Mouse (Mus musculus): ENCODE results near the gene Galnt16. TPM values are rescaled to one million over a fixed set of nuclear protein-coding genes. Genes with fewer than 3 reads are reported as not detected.

Galnt16 gene
- polyA plus RNA-seq, 1 experiment from 2014 or later: 4.8 TPM

GRCm38 (mm10) chr12:80519621-80520332 lies 1.7 kb downstream of the Galnt16 start:
- no peaks in the 10 kb centered on the region for H3K9me3 ChIP-seq (ENCODE audit: low read depth, low read length)
- H3K36me3 ChIP-seq (ENCODE audit: insufficient read depth): no peaks in the 10 kb centered on the region
- peak overlapping the region; percentile 99 for H3K4me2 ChIP-seq
- ATAC-seq (ENCODE audit: insufficient read depth) (peak; percentile 29), DNase-seq (peak; percentile 74)
- H3K9ac ChIP-seq: peak overlapping the region; percentile 57
- H3K4me3 ChIP-seq (ENCODE audit: low read depth, low read length): peak overlapping the region; percentile 49
- H3K27ac ChIP-seq (ENCODE audit: low read depth): no peak overlapping the region
- 1% methylated on average over 43 of the region's 43 CpGs for WGBS
- no peaks in the 10 kb centered on the region for H3K4me1 ChIP-seq (ENCODE audit: insufficient read depth)
- peaks cover 51% of the 10 kb centered on the region for H3K27me3 ChIP-seq (ENCODE audit: insufficient read depth, low read length)
- peak; percentile 63 for TF ChIP-seq CTCF (IDR thresholded peaks at IDR 0.05; ENCODE audit: low read depth)

- no peak overlapping the region for H3K4me2 ChIP-seq
- no peak overlapping the region for H3K4me3 ChIP-seq (ENCODE audit: low read depth, low read length)
These were observed 3.9 kb downstream of the Galnt16 start for GRCm38 (mm10) chr12:80522006-80522405.

GRCm38 (mm10) chr12:80524276-80524921 lies 6.3 kb downstream of the Galnt16 start:
- Histone ChIP-seq H3K27ac (ENCODE audit: low read depth) (no peak overlapping the region), H3K9ac (no peak overlapping the region), H3K27me3 (ENCODE audit: insufficient read depth, low read length) (peaks cover 18% of the 10 kb centered on the region), H3K9me3 (ENCODE audit: low read depth, low read length) (no peaks in the 10 kb centered on the region), H3K36me3 (ENCODE audit: insufficient read depth) (no peaks in the 10 kb centered on the region), H3K4me3 (ENCODE audit: low read depth, low read length) (no peak overlapping the region), H3K4me1 (ENCODE audit: insufficient read depth) (no peaks in the 10 kb centered on the region), H3K4me2 (no peak overlapping the region)
- WGBS: 35% methylated on average over 12 of the region's 12 CpGs
- TF ChIP-seq CTCF (IDR thresholded peaks at IDR 0.05; ENCODE audit: low read depth): peak; percentile 36
- no peak for ATAC-seq (ENCODE audit: insufficient read depth)
- DNase-seq: peak; percentile 51

More at GRCm38 (mm10) chr12:80522006-80522405, 3.9 kb downstream of the Galnt16 start:
- no peak overlapping the region for H3K9ac ChIP-seq
- 61% methylated on average over 3 of the region's 3 CpGs for WGBS
- TF ChIP-seq CTCF (IDR thresholded peaks at IDR 0.05; ENCODE audit: low read depth): no peak
- H3K27ac ChIP-seq (ENCODE audit: low read depth): no peak overlapping the region
- no peaks in the 10 kb centered on the region for H3K4me1 ChIP-seq (ENCODE audit: insufficient read depth)
- H3K36me3 ChIP-seq (ENCODE audit: insufficient read depth): no peaks in the 10 kb centered on the region
- H3K9me3 ChIP-seq (ENCODE audit: low read depth, low read length): no peaks in the 10 kb centered on the region
- DNase-seq (peak; percentile 9), ATAC-seq (ENCODE audit: insufficient read depth) (no peak)
- peaks cover 42% of the 10 kb centered on the region for H3K27me3 ChIP-seq (ENCODE audit: insufficient read depth, low read length)

- WGBS: 17% methylated on average over 7 of the region's 7 CpGs
- peaks cover 7% of the 10 kb centered on the region for H3K27me3 ChIP-seq (ENCODE audit: insufficient read depth, low read length)
- H3K4me3 ChIP-seq (ENCODE audit: low read depth, low read length): no peak overlapping the region
- no peak for ATAC-seq (ENCODE audit: insufficient read depth)
- no peak overlapping the region for H3K4me2 ChIP-seq
- H3K9me3 ChIP-seq (ENCODE audit: low read depth, low read length): no peaks in the 10 kb centered on the region
- H3K9ac ChIP-seq: no peak overlapping the region
- peak; percentile 28 for DNase-seq
- H3K36me3 ChIP-seq (ENCODE audit: insufficient read depth): no peaks in the 10 kb centered on the region
- no peaks in the 10 kb centered on the region; the same call in 1 of the 2 replicates for H3K4me1 ChIP-seq (ENCODE audit: insufficient read depth)
- H3K27ac ChIP-seq (ENCODE audit: low read depth): no peak overlapping the region
- no peak for TF ChIP-seq CTCF (IDR thresholded peaks at IDR 0.05; ENCODE audit: low read depth)
These were observed 7.4 kb downstream of the Galnt16 start for GRCm38 (mm10) chr12:80525513-80525912.

- H3K4me2 ChIP-seq: no peak overlapping the region
- no peak for ATAC-seq (ENCODE audit: insufficient read depth)
- H3K4me3 ChIP-seq (ENCODE audit: low read depth, low read length): no peak overlapping the region
- no peaks in the 10 kb centered on the region; the same call in 1 of the 2 replicates for H3K4me1 ChIP-seq (ENCODE audit: insufficient read depth)
- no peak for DNase-seq
- H3K36me3 ChIP-seq (ENCODE audit: insufficient read depth): no peaks in the 10 kb centered on the region
- no peak overlapping the region for H3K27ac ChIP-seq (ENCODE audit: low read depth)
- WGBS: 73% methylated on average over 2 of the region's 2 CpGs
- no peaks in the 10 kb centered on the region for H3K9me3 ChIP-seq (ENCODE audit: low read depth, low read length)
- no peak overlapping the region for H3K9ac ChIP-seq
- no peaks in the 10 kb centered on the region for H3K27me3 ChIP-seq (ENCODE audit: insufficient read depth, low read length)
- no peak for TF ChIP-seq CTCF (IDR thresholded peaks at IDR 0.05; ENCODE audit: low read depth)
These were observed 8.4 kb downstream of the Galnt16 start for GRCm38 (mm10) chr12:80526511-80526910.

- Histone ChIP-seq H3K36me3 (ENCODE audit: insufficient read depth) (no peaks in the 10 kb centered on the region), H3K27ac (ENCODE audit: low read depth) (no peak overlapping the region), H3K4me2 (no peak overlapping the region), H3K27me3 (ENCODE audit: insufficient read depth, low read length) (no peaks in the 10 kb centered on the region), H3K4me3 (ENCODE audit: low read depth, low read length) (no peak overlapping the region), H3K4me1 (ENCODE audit: insufficient read depth) (no peaks in the 10 kb centered on the region; the same call in 1 of the 2 replicates), H3K9me3 (ENCODE audit: low read depth, low read length) (no peaks in the 10 kb centered on the region), H3K9ac (no peak overlapping the region)
- no peak for TF ChIP-seq CTCF (IDR thresholded peaks at IDR 0.05; ENCODE audit: low read depth)
- no peak for ATAC-seq (ENCODE audit: insufficient read depth)
- WGBS: 76% methylated on average over 5 of the region's 5 CpGs
- DNase-seq: no peak
These were observed 9.8 kb downstream of the Galnt16 start for GRCm38 (mm10) chr12:80527727-80528389.

GRCm38 (mm10) chr12:80530052-80530451 lies 12.0 kb downstream of the Galnt16 start:
- Histone ChIP-seq H3K27me3 (ENCODE audit: insufficient read depth, low read length) (no peaks in the 10 kb centered on the region), H3K4me3 (ENCODE audit: low read depth, low read length) (no peak overlapping the region), H3K27ac (ENCODE audit: low read depth) (no peak overlapping the region), H3K9me3 (ENCODE audit: low read depth, low read length) (no peaks in the 10 kb centered on the region), H3K4me2 (no peak overlapping the region), H3K9ac (no peak overlapping the region), H3K4me1 (ENCODE audit: insufficient read depth) (no peaks in the 10 kb centered on the region; the same call in 1 of the 2 replicates), H3K36me3 (ENCODE audit: insufficient read depth) (no peaks in the 10 kb centered on the region)
- peak; percentile 48 for DNase-seq
- TF ChIP-seq CTCF (IDR thresholded peaks at IDR 0.05; ENCODE audit: low read depth): no peak
- WGBS: 51% methylated on average over 2 of the region's 2 CpGs
- no peak for ATAC-seq (ENCODE audit: insufficient read depth)
